Mouse (Mus musculus): ENCODE results near the gene Psma4.

- TF ChIP-seq CTCF (IDR thresholded peaks at IDR 0.05; ENCODE audit: extremely low read depth, insufficient read depth, low read length) (no peak), POLR2A (IDR thresholded peaks at IDR 0.05; ENCODE audit: extremely low read depth, insufficient read depth, low read length) (no peak)
Measured at GRCm38 (mm10) chr9:54961059-54961458, 10.5 kb downstream of the Psma4 start.

All from cortical plate, adult 2 months (tissue).